Mouse (Mus musculus) embryo, embryonic 10 days (tissue): ENCODE measurements at regions not wholly inside any gene's neighbourhood (a gene's known extent, or its start where the extent isn't known, plus 50 kb on each side); places are given as distances from the start of the nearest gene placed in this dataset.

Experiments
- DNase-seq: peaks from one replicate; pipeline ENCODE4 v3.0.0-alpha.2; 2015; ENCODE audit warnings: low spot score

- DNase-seq, result no peak
These were observed 80.2 kb downstream of the Fthl17a start for GRCm38 (mm10) chrX:85329474-85330225.

DNA sequence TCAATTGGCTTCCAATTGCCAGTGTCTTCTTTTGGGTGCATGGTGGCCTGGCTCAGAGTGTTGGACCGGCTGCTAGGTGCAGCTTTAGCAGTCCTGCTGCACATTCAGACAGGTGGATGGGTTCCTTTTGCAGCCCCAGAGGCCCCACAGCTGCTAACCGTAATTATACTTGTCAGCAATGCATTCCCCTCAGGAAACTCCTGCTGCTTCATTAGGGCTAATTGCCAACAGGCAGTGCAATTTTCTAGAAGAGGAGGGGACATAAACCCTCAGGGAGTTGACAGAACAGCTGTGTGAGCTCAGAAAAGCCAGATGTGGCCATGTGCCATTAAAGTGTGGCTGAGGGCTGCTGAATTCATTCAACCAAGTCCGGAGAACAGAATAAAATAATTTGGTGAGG, 94.0 kb downstream of the Fthl17a start:
- DNase-seq, result peak; percentile 31

GRCm38 (mm10) chrX:85375296-85375695, 125.8 kb downstream of the Fthl17a start:
- DNase-seq, result no peak

DNA sequence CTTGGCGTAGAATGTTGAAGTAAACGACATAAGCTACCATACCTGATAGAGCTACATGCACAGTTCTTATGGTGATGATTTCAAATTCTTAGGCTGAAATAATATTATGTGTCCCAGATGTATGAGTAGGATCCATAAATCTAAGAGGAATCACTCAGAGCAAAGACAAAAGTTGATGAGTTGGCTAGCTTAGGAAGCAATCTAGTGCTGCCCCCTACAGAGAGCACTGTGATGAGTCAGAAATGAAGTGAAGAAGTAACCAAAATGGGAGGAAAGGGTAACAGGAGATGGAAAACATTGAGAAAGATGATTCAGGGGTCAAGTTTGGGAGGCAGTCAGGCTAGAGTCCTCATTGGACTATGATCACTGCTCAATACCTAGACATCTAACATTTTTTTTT, 135.0 kb downstream of the Fthl17a start:
- DNase-seq, result peak; percentile 3
